Mouse (Mus musculus): Measurements from ENCODE around the gene Orc4.

DNA sequence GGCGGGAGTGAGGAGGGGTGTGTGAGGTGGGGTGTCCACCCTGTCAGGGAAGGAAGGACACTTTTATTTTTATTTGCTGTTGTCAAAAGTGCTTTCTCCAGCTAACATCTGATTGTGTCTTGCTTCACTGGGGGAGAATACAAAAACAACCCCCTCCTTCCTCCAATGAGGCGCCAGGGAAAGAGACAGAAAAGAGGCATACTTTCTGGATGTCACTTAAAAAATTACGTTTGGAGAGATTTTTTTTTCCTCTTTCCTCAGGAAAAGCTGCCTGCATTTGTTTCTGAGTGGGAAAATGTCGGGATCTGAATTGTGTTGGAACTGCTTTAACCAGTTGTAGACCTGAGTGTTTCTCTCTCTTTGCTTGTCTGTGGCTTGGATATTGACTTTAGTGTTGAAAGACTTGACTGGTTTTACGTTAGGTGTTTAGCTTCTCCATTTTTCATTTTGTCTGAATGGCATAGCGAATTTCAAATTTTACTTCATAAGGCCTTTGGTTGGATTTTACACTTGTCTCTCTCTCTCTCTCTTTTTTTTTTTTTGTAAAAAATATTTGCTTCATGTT, 321 bp upstream of the Orc4 start:
- no peak for TF ChIP-seq CTCF (IDR thresholded peaks at IDR 0.05; ENCODE audit: control insufficient read depth, insufficient read depth, insufficient replicate concordance, low read depth, low read length)
- TF ChIP-seq POLR2A (IDR thresholded peaks at IDR 0.05; ENCODE audit: control insufficient read depth, low read depth, low read length) = no peak
